Mouse (Mus musculus): Measurements from ENCODE around the gene Syne1. TPM values are rescaled to one million over a fixed set of nuclear protein-coding genes. Genes with fewer than 3 reads are reported as not detected.

Syne1 gene
- total and polyA plus RNA-seq, 2 experiments, result 9.6 to 26.4 TPM

- Histone ChIP-seq H3K9ac (ENCODE audit: low read depth, low read length) (no peak overlapping the region), H3K4me3 (ENCODE audit: insufficient read depth, low read depth, low read length) (no peak overlapping the region), H3K36me3 (ENCODE audit: control insufficient read depth, insufficient read depth, low read length) (no peaks in the 10 kb centered on the region), H3K27ac (replicated peaks; ENCODE audit: insufficient read depth, low read depth, low read length) (no peak overlapping the region), H3K79me2 (ENCODE audit: control insufficient read depth, insufficient read depth, low read length) (no peaks in the 10 kb centered on the region), H3K4me1 (ENCODE audit: control insufficient read depth, insufficient read depth, low read length) (no peaks in the 10 kb centered on the region), H3K27me3 (ENCODE audit: control insufficient read depth, insufficient read depth, low read length) (peaks cover 6% of the 10 kb centered on the region; the same call in 1 of the 2 replicates)
- no peak for TF ChIP-seq POLR2A (IDR thresholded peaks at IDR 0.05; ENCODE audit: extremely low read depth, insufficient read depth, low read length)
- no peak for TF ChIP-seq CTCF (IDR thresholded peaks at IDR 0.05; ENCODE audit: low read depth, low read length)
- WGBS, result 92% methylated on average over 9 of the region's 9 CpGs
- DNase-seq (ENCODE audit: extremely low read depth, low read depth, low spot score), result no peak
These were observed 3.5 kb downstream of the Syne1 start for GRCm38 (mm10) chr10:5547769-5548168.

GRCm38 (mm10) chr10:5546428-5546827 is 4.9 kb downstream of the Syne1 start:
- Histone ChIP-seq H3K27ac (replicated peaks; ENCODE audit: insufficient read depth, low read depth, low read length) (no peak overlapping the region), H3K79me2 (ENCODE audit: control insufficient read depth, insufficient read depth, low read length) (no peaks in the 10 kb centered on the region; the same call in 1 of the 2 replicates), H3K36me3 (ENCODE audit: control insufficient read depth, insufficient read depth, low read length) (no peaks in the 10 kb centered on the region), H3K4me1 (ENCODE audit: control insufficient read depth, insufficient read depth, low read length) (no peaks in the 10 kb centered on the region), H3K4me3 (ENCODE audit: insufficient read depth, low read depth, low read length) (no peak overlapping the region), H3K27me3 (ENCODE audit: control insufficient read depth, insufficient read depth, low read length) (peaks cover 6% of the 10 kb centered on the region; the same call in 1 of the 2 replicates), H3K9ac (ENCODE audit: low read depth, low read length) (no peak overlapping the region)
- WGBS, result 93% methylated on average over 5 of the region's 5 CpGs
- DNase-seq (ENCODE audit: extremely low read depth, low read depth, low spot score), result no peak
- TF ChIP-seq POLR2A (IDR thresholded peaks at IDR 0.05; ENCODE audit: extremely low read depth, insufficient read depth, low read length) (no peak), CTCF (IDR thresholded peaks at IDR 0.05; ENCODE audit: low read depth, low read length) (no peak)

GRCm38 (mm10) chr10:5528284-5528683 is 23.0 kb downstream of the Syne1 start:
- H3K27me3 ChIP-seq (ENCODE audit: control insufficient read depth, insufficient read depth, low read length), result no peaks in the 10 kb centered on the region
- WGBS, result 80% methylated on average over 1 of the region's 1 CpGs
- no peaks in the 10 kb centered on the region for H3K79me2 ChIP-seq (ENCODE audit: control insufficient read depth, insufficient read depth, low read length)

DNA sequence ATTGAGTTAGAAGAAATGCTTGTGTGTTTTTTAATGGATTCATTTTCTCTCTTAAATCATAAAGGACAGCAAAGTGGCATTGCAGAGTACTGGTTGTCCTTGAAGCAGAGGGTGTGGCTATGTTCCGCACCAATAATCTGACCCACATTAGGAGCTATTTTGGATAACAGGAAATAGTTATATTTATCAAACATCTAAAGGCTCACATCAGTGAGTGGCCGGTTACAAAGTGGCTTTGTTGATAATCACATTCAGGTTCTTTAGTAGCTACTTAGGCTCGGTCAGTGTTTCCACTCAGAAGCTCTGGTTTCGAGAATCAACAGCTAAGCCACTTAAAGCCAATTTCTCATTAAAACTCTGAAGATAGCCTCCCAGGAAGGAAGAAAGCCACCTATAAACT is 23.6 kb downstream of the Syne1 start:
- DNase-seq (ENCODE audit: extremely low read depth, low read depth, low spot score), result no peak
- 73% methylated on average over 4 of the region's 4 CpGs for WGBS

More at GRCm38 (mm10) chr10:5528284-5528683, 23.0 kb downstream of the Syne1 start:
- no peak overlapping the region for H3K27ac ChIP-seq (replicated peaks; ENCODE audit: insufficient read depth, low read depth, low read length)
- no peak overlapping the region for H3K4me3 ChIP-seq (ENCODE audit: insufficient read depth, low read depth, low read length)
- no peak for DNase-seq (ENCODE audit: extremely low read depth, low read depth, low spot score)
- no peaks in the 10 kb centered on the region for H3K36me3 ChIP-seq (ENCODE audit: control insufficient read depth, insufficient read depth, low read length)
- no peak overlapping the region for H3K9ac ChIP-seq (ENCODE audit: low read depth, low read length)
- TF ChIP-seq POLR2A (IDR thresholded peaks at IDR 0.05; ENCODE audit: extremely low read depth, insufficient read depth, low read length) (no peak), CTCF (IDR thresholded peaks at IDR 0.05; ENCODE audit: low read depth, low read length) (no peak)
- no peaks in the 10 kb centered on the region for H3K4me1 ChIP-seq (ENCODE audit: control insufficient read depth, insufficient read depth, low read length)

GRCm38 (mm10) chr10:5522904-5523303 is 28.4 kb downstream of the Syne1 start:
- no peak overlapping the region for H3K27ac ChIP-seq (replicated peaks; ENCODE audit: insufficient read depth, low read depth, low read length)

More for the DNA sequence above, 23.6 kb downstream of the Syne1 start:
- Histone ChIP-seq H3K9ac (ENCODE audit: low read depth, low read length) (no peak overlapping the region), H3K27ac (replicated peaks; ENCODE audit: insufficient read depth, low read depth, low read length) (no peak overlapping the region), H3K27me3 (ENCODE audit: control insufficient read depth, insufficient read depth, low read length) (no peaks in the 10 kb centered on the region), H3K4me3 (ENCODE audit: insufficient read depth, low read depth, low read length) (no peak overlapping the region), H3K4me1 (ENCODE audit: control insufficient read depth, insufficient read depth, low read length) (0 out of 2 replicates have a peak, but pooled peaks cover 1% of the 10 kb centered on the region), H3K79me2 (ENCODE audit: control insufficient read depth, insufficient read depth, low read length) (no peaks in the 10 kb centered on the region), H3K36me3 (ENCODE audit: control insufficient read depth, insufficient read depth, low read length) (no peaks in the 10 kb centered on the region)
- TF ChIP-seq POLR2A (IDR thresholded peaks at IDR 0.05; ENCODE audit: extremely low read depth, insufficient read depth, low read length), result no peak
- TF ChIP-seq CTCF (IDR thresholded peaks at IDR 0.05; ENCODE audit: low read depth, low read length), result no peak

DNA sequence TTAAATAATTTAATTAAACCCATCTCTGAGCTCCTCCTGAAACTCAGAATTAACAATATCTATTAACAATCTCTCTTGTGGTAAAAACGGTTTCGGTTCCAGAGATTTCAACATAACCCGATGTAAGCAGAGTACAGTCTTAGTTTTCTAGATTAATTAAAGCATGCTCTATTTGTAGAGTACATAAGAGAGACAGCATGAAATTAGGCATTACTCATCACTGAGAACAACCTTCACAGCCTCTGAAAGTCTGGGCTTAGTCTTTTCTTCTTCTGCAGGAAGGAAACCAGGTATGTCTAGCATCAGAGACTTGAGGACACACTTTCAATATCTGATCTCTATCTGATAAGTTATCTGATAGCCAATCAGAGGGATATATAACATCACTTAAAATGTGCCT is 29.0 kb downstream of the Syne1 start:
- Histone ChIP-seq H3K4me1 (ENCODE audit: control insufficient read depth, insufficient read depth, low read length) (0 out of 2 replicates have a peak, but pooled peaks cover 1% of the 10 kb centered on the region), H3K36me3 (ENCODE audit: control insufficient read depth, insufficient read depth, low read length) (no peaks in the 10 kb centered on the region), H3K79me2 (ENCODE audit: control insufficient read depth, insufficient read depth, low read length) (no peaks in the 10 kb centered on the region), H3K27ac (replicated peaks; ENCODE audit: insufficient read depth, low read depth, low read length) (no peak overlapping the region), H3K4me3 (ENCODE audit: insufficient read depth, low read depth, low read length) (no peak overlapping the region), H3K9ac (ENCODE audit: low read depth, low read length) (no peak overlapping the region), H3K27me3 (ENCODE audit: control insufficient read depth, insufficient read depth, low read length) (no peaks in the 10 kb centered on the region)
- no peak for DNase-seq (ENCODE audit: extremely low read depth, low read depth, low spot score)
- 91% methylated on average over 3 of the region's 3 CpGs for WGBS
- no peak for TF ChIP-seq POLR2A (IDR thresholded peaks at IDR 0.05; ENCODE audit: extremely low read depth, insufficient read depth, low read length)
- no peak for TF ChIP-seq CTCF (IDR thresholded peaks at IDR 0.05; ENCODE audit: low read depth, low read length)

More at GRCm38 (mm10) chr10:5522904-5523303, 28.4 kb downstream of the Syne1 start:
- Histone ChIP-seq H3K4me1 (ENCODE audit: control insufficient read depth, insufficient read depth, low read length) (0 out of 2 replicates have a peak, but pooled peaks cover 1% of the 10 kb centered on the region), H3K9ac (ENCODE audit: low read depth, low read length) (no peak overlapping the region), H3K27me3 (ENCODE audit: control insufficient read depth, insufficient read depth, low read length) (no peaks in the 10 kb centered on the region), H3K4me3 (ENCODE audit: insufficient read depth, low read depth, low read length) (no peak overlapping the region), H3K79me2 (ENCODE audit: control insufficient read depth, insufficient read depth, low read length) (no peaks in the 10 kb centered on the region), H3K36me3 (ENCODE audit: control insufficient read depth, insufficient read depth, low read length) (no peaks in the 10 kb centered on the region)
- TF ChIP-seq CTCF (IDR thresholded peaks at IDR 0.05; ENCODE audit: low read depth, low read length) (no peak), POLR2A (IDR thresholded peaks at IDR 0.05; ENCODE audit: extremely low read depth, insufficient read depth, low read length) (no peak)
- DNase-seq (ENCODE audit: extremely low read depth, low read depth, low spot score), result no peak
- 77% methylated on average over 4 of the region's 4 CpGs for WGBS

Measured in liver, adult 2 months (tissue).